13 mouse cellular contexts compared by ENCODE assay signal in the genomic region with DNA sequence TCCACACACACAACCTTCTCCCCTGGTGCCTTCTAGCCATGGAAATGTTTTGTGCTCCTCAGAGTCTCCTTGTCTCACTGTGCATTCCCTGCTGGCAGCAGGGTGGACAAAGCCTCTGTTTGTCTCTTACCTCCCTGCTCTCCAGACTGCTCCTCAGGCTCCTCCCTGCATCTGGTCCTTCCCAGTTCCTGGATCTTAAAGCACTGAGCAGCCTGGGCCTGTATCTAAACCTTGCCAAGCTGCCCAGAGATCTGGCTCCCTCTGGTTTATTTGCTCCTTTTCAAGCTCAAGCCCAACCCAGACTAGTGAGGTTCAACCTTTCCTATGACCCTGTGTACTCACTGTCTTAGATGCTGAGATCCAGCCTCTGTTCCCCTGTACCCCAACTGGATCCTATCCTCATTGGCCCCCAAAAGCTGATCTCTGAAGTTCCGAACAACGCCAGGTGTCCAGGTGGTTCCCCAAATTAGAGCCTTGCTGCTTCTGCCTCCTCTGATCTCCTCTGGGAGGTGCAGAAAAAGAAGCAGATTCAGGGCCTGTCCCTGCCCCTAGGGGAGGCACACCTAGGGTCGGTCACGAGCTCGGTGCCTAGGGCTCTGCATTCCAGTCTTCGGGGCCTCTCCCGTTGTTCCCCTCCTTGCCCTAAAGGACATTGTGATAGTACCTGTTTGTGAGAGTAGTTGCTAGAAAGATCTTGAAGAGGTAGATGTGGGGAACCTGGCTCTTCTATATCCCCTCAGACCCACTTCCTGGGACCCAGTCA.
A peak's percentile ranks its signal among the peaks of the same experiment; 100 is the strongest.
DNase-seq lines count a peak whose midpoint lies in the region; ATAC-seq and TF ChIP-seq lines count a peak whose summit lies in the region.
"Had no signal": no experiment of that assay in that cellular context is flagged by ENCODE, and none has a peak within 500 bp of the region (broad histone marks: within the 10 kb centered on the region; RNA-seq: fewer than 3 reads in every experiment).

No protein-coding gene starts in this region.

- ATAC-seq in intestine, embryonic 14.5 days (replicated peaks; ENCODE audit: low FRiP score, low TSS enrichment, low read depth), result no peak
- ATAC-seq in intestine, embryonic 15.5 days, result no peak
- no peak for ATAC-seq in neural tube, embryonic 14.5 days (ENCODE audit: low read depth)
- ATAC-seq: forebrain, embryonic 14.5 days had no signal

- peaks cover 21% of the 10 kb centered on the region for H3K36me3 ChIP-seq in intestine, embryonic 14.5 days (ENCODE audit: control insufficient read depth, insufficient read depth, low read length)
- H3K36me3 ChIP-seq in intestine, embryonic 15.5 days, result no peaks in the 10 kb centered on the region; the same call in 1 of the 2 replicates
- no peaks in the 10 kb centered on the region for H3K36me3 ChIP-seq in neural tube, embryonic 14.5 days (ENCODE audit: control insufficient read depth, insufficient read depth, low read length)

- no peak overlapping the region for H3K9ac ChIP-seq in intestine, embryonic 14.5 days (ENCODE audit: low read length)
- H3K9ac ChIP-seq in intestine, embryonic 15.5 days, result no peak overlapping the region
- no peak overlapping the region for H3K9ac ChIP-seq in neural tube, embryonic 14.5 days (replicated peaks; ENCODE audit: low read depth, low read length)
- H3K9ac ChIP-seq: liver, embryonic 14.5 days had no signal

- no peak overlapping the region for H3K4me3 ChIP-seq in gastrocnemius, adult 2 months
- H3K4me3 ChIP-seq in intestine, embryonic 14.5 days (ENCODE audit: low read depth, low read length), result no peak overlapping the region
- H3K4me3 ChIP-seq in intestine, embryonic 15.5 days (replicated peaks), result no peak overlapping the region
- H3K4me3 ChIP-seq in neural tube, embryonic 14.5 days (ENCODE audit: low read depth, low read length), result no peak overlapping the region

- WGBS in intestine, embryonic 14.5 days, result 96% methylated on average over 7 of the region's 7 CpGs
- 95% methylated on average over 7 of the region's 7 CpGs for WGBS in intestine, embryonic 15.5 days
- 92% methylated on average over 7 of the region's 7 CpGs for WGBS in neural tube, embryonic 14.5 days

- no peaks in the 10 kb centered on the region for H3K27me3 ChIP-seq in intestine, embryonic 14.5 days (replicated peaks; ENCODE audit: control insufficient read depth, insufficient read depth, low read length)
- H3K27me3 ChIP-seq in intestine, embryonic 15.5 days (replicated peaks), result no peaks in the 10 kb centered on the region
- H3K27me3 ChIP-seq in neural tube, embryonic 14.5 days (ENCODE audit: control insufficient read depth, insufficient read depth, low read length), result no peaks in the 10 kb centered on the region

- H3K4me2 ChIP-seq in intestine, embryonic 14.5 days (ENCODE audit: low read length), result no peak overlapping the region
- no peak overlapping the region for H3K4me2 ChIP-seq in intestine, embryonic 15.5 days (replicated peaks)
- H3K4me2 ChIP-seq in neural tube, embryonic 14.5 days (ENCODE audit: low read depth, low read length), result no peak overlapping the region

- intact Hi-C loops in gastrocnemius, adult 2 months (cut with DNase I), result no loop called here

- H3K9me3 ChIP-seq in intestine, embryonic 14.5 days (ENCODE audit: control insufficient read depth, low read length), result no peaks in the 10 kb centered on the region
- no peaks in the 10 kb centered on the region for H3K9me3 ChIP-seq in intestine, embryonic 15.5 days
- H3K9me3 ChIP-seq in neural tube, embryonic 14.5 days (ENCODE audit: control insufficient read depth, low read length), result no peaks in the 10 kb centered on the region

- H3K27ac ChIP-seq in gastrocnemius, adult 2 months, result peak overlapping the region; percentile 66
- peak overlapping the region; percentile 22; the same call in 1 of the 2 replicates for H3K27ac ChIP-seq in intestine, embryonic 14.5 days (ENCODE audit: low read depth)
- H3K27ac ChIP-seq in intestine, embryonic 15.5 days, result no peak overlapping the region
- 0 out of 2 replicates have a peak overlapping the region, but pooled peaks have one; percentile 10 for H3K27ac ChIP-seq in neural tube, embryonic 14.5 days (ENCODE audit: low read depth, low read length)
- H3K27ac ChIP-seq: kidney, postnatal 0 days; liver, embryonic 14.5 days; macrophage had no signal

- DNase-seq in gastrocnemius, adult 2 months, result no peak
- DNase-seq in gastrocnemius, adult 8-10 months (ENCODE audit: low spot score in 2 of 2), result no peak
- DNase-seq in intestine, embryonic 14.5 days (ENCODE audit: low spot score), result no peak
- peak; percentile 5 for DNase-seq in adipocyte (ENCODE audit: low spot score)
- DNase-seq in adrenal gland, adult 18-20 months (ENCODE audit: low spot score in 2 of 2), result no peak
- DNase-seq: layer of hippocampus, postnatal 36 days; thymus, postnatal 4 days had no signal

- 0 out of 2 replicates have a peak, but pooled peaks cover 3% of the 10 kb centered on the region for H3K4me1 ChIP-seq in intestine, embryonic 14.5 days (replicated peaks; ENCODE audit: control insufficient read depth, insufficient read depth, low read length)
- H3K4me1 ChIP-seq in intestine, embryonic 15.5 days (replicated peaks), result peaks cover 35% of the 10 kb centered on the region
- H3K4me1 ChIP-seq in neural tube, embryonic 14.5 days (ENCODE audit: control insufficient read depth, insufficient read depth, low read length), result peaks cover 29% of the 10 kb centered on the region

- TF ChIP-seq CTCF in gastrocnemius, adult 2 months (IDR thresholded peaks at IDR 0.05), result no peak
